Mouse (Mus musculus) heart, embryonic 15.5 days (tissue): ENCODE data around the gene Parg. TPM values are rescaled to one million over a fixed set of nuclear protein-coding genes. Genes with fewer than 3 reads are reported as not detected.

Source experiments
- ATAC-seq: fragments of 200-750 bp; cut with Nextera tagmentation; replicated peaks from 2 replicates; pipeline ENCODE4 v1.8.0; 2017; ENCODE audit warnings: low read depth, moderate TSS enrichment; ENCODE audit not compliant: insufficient number of reproducible peaks, insufficient read depth, low FRiP score
- H3K27ac ChIP-seq: fragments of 300-500 bp; sonication (generic); 2 replicates; pipeline ENCODE4 v1.5.1; 2015; ENCODE audit warnings: mild to moderate bottlenecking, inconsistent platforms
- H3K27me3 ChIP-seq: fragments of 300-500 bp; sonication (generic); 2 replicates; pipeline ENCODE4 v1.6.1; 2015; ENCODE audit warnings: inconsistent platforms
- H3K36me3 ChIP-seq: fragments of 300-500 bp; sonication (generic); 2 replicates; pipeline ENCODE4 v1.6.1; 2015; ENCODE audit warnings: mild to moderate bottlenecking, inconsistent platforms
- H3K4me1 ChIP-seq: fragments of 300-500 bp; sonication (generic); replicated peaks from 2 replicates; pipeline ENCODE4 v1.6.1; 2015; ENCODE audit warnings: inconsistent platforms
- H3K4me2 ChIP-seq: fragments of 300-500 bp; sonication (generic); 2 replicates; pipeline ENCODE4 v1.6.1; 2015; ENCODE audit warnings: inconsistent platforms, mild to moderate bottlenecking, moderate library complexity
- H3K4me3 ChIP-seq: fragments of 300-500 bp; sonication (generic); 2 replicates; pipeline ENCODE4 v1.5.1; 2015; ENCODE audit warnings: mild to moderate bottlenecking, inconsistent platforms
- H3K9ac ChIP-seq: fragments of 300-500 bp; sonication (generic); 2 replicates; pipeline ENCODE4 v1.6.1; 2015; ENCODE audit warnings: mild to moderate bottlenecking, inconsistent platforms
- H3K9me3 ChIP-seq: fragments of 300-500 bp; sonication (generic); replicated peaks from 2 replicates; pipeline ENCODE4 v1.6.1; 2016; ENCODE audit warnings: inconsistent platforms
- WGBS: fragments of 180-500 bp; shearing (Covaris S2); methylation state at CpG from one replicate; pipeline ENCODE4 v1.1.7; 2015; ENCODE audit warnings: mixed read lengths; 5-methylcytosine and 5-hydroxymethylcytosine counted together
- polyA plus RNA-seq: library from polyadenylated mRNA; unstranded; fragments of >200 nt; fragmentation: Nextera tagmentation; extraction: Ambion mirVana; gene quantifications from 2 replicates; pipeline ENCODE4 v1.2.1, GENCODE M21; 2015

Gene Parg
- polyA plus RNA-seq, result 23.6 and 26.6 TPM in 2 replicates

- no peaks in the 10 kb centered on the region for H3K27me3 ChIP-seq
- peaks cover 27% of the 10 kb centered on the region for H3K36me3 ChIP-seq
Measured at GRCm38 (mm10) chr14:32201791-32202451, at the start of gene Parg, which contains the start of gene Timm23. Parg (plus strand) TSS chr14:32201949. Timm23 (minus strand) TSS chr14:32201898.

GRCm38 (mm10) chr14:32152243-32152965 is 49.3 kb upstream of the Parg start:
- ATAC-seq, result no peak
- WGBS, result 86% methylated on average over 18 of the region's 18 CpGs
- no peak overlapping the region for H3K4me3 ChIP-seq

More at GRCm38 (mm10) chr14:32201791-32202451, at the start of gene Parg, which contains the start of gene Timm23:
- Histone ChIP-seq H3K4me3 (peak within 1 kb of the TSS; percentile 84), H3K9me3 (no peaks in the 10 kb centered on the region), H3K4me2 (peak within 1 kb of the TSS; percentile 74), H3K9ac (peak within 1 kb of the TSS; percentile 90), H3K27ac (peak within 1 kb of the TSS; percentile 83), H3K4me1 (peaks cover 25% of the 10 kb centered on the region)
- 0% methylated on average over 76 of the region's 77 CpGs for WGBS
- peak; percentile 95 for ATAC-seq

GRCm38 (mm10) chr14:32153156-32153555 is 48.6 kb upstream of the Parg start:
- Histone ChIP-seq H3K27me3 (no peaks in the 10 kb centered on the region), H3K9ac (no peak overlapping the region), H3K4me2 (no peak overlapping the region), H3K36me3 (no peaks in the 10 kb centered on the region), H3K4me1 (no peaks in the 10 kb centered on the region), H3K4me3 (no peak overlapping the region), H3K27ac (no peak overlapping the region), H3K9me3 (no peaks in the 10 kb centered on the region)
- WGBS, result 94% methylated on average over 2 of the region's 2 CpGs
- ATAC-seq, result no peak

More at GRCm38 (mm10) chr14:32152243-32152965, 49.3 kb upstream of the Parg start:
- H3K4me2 ChIP-seq, result no peak overlapping the region
- no peak overlapping the region for H3K9ac ChIP-seq
- no peaks in the 10 kb centered on the region for H3K9me3 ChIP-seq
- H3K4me1 ChIP-seq, result no peaks in the 10 kb centered on the region
- no peak overlapping the region for H3K27ac ChIP-seq
- H3K27me3 ChIP-seq, result no peaks in the 10 kb centered on the region
- H3K36me3 ChIP-seq, result no peaks in the 10 kb centered on the region

GRCm38 (mm10) chr14:32154758-32155157 is 47.0 kb upstream of the Parg start:
- Histone ChIP-seq H3K4me3 (no peak overlapping the region), H3K9ac (no peak overlapping the region), H3K36me3 (no peaks in the 10 kb centered on the region), H3K9me3 (no peaks in the 10 kb centered on the region), H3K27me3 (no peaks in the 10 kb centered on the region), H3K4me1 (peaks cover 5% of the 10 kb centered on the region; the same call in 1 of the 2 replicates), H3K27ac (no peak overlapping the region), H3K4me2 (no peak overlapping the region)
- ATAC-seq, result no peak
- WGBS, result 81% methylated on average over 6 of the region's 6 CpGs

GRCm38 (mm10) chr14:32159150-32159670 is 42.5 kb upstream of the Parg start:
- H3K36me3 ChIP-seq, result no peaks in the 10 kb centered on the region
- WGBS, result 26% methylated on average over 4 of the region's 4 CpGs
- H3K4me3 ChIP-seq, result peak overlapping the region; percentile 93
- peaks cover 28% of the 10 kb centered on the region for H3K4me1 ChIP-seq
- peak; percentile 29 for ATAC-seq
- H3K27ac ChIP-seq, result peak overlapping the region; percentile 93
- no peaks in the 10 kb centered on the region for H3K27me3 ChIP-seq
- peak overlapping the region; percentile 94 for H3K9ac ChIP-seq
- no peaks in the 10 kb centered on the region for H3K9me3 ChIP-seq
- H3K4me2 ChIP-seq, result peak overlapping the region; percentile 76

- Histone ChIP-seq H3K9me3 (no peaks in the 10 kb centered on the region), H3K4me3 (peak within 1 kb of the TSS; percentile 93), H3K4me1 (peaks cover 32% of the 10 kb centered on the region), H3K4me2 (peak within 1 kb of the TSS; percentile 76), H3K27ac (peak within 1 kb of the TSS; percentile 93), H3K27me3 (no peaks in the 10 kb centered on the region), H3K9ac (peak within 1 kb of the TSS; percentile 94), H3K36me3 (no peaks in the 10 kb centered on the region)
- peak; percentile 96 for ATAC-seq
- 0% methylated on average over 40 of the region's 40 CpGs for WGBS
Measured at GRCm38 (mm10) chr14:32159690-32160246, 42.0 kb upstream of the Parg start, which contains the start of gene Ncoa4. Ncoa4 (plus strand) TSS chr14:32159865.

- H3K9ac ChIP-seq, result peak overlapping the region; percentile 94
- H3K9me3 ChIP-seq, result no peaks in the 10 kb centered on the region
- H3K36me3 ChIP-seq, result no peaks in the 10 kb centered on the region
- H3K27ac ChIP-seq, result peak overlapping the region; percentile 93
- WGBS, result 24% methylated on average over 7 of the region's 7 CpGs
- no peaks in the 10 kb centered on the region for H3K27me3 ChIP-seq
- peaks cover 40% of the 10 kb centered on the region for H3K4me1 ChIP-seq
- H3K4me2 ChIP-seq, result peak overlapping the region; percentile 76
- ATAC-seq, result no peak
- H3K4me3 ChIP-seq, result peak overlapping the region; percentile 93
Measured at GRCm38 (mm10) chr14:32160563-32160962, 41.2 kb upstream of the Parg start.

GRCm38 (mm10) chr14:32161090-32161885 is 40.5 kb upstream of the Parg start:
- peak overlapping the region; percentile 94; the same call in 1 of the 2 replicates for H3K9ac ChIP-seq
- peaks cover 44% of the 10 kb centered on the region for H3K4me1 ChIP-seq
- H3K9me3 ChIP-seq, result no peaks in the 10 kb centered on the region
- no peak for ATAC-seq
- H3K4me3 ChIP-seq, result peak overlapping the region; percentile 93
- no peaks in the 10 kb centered on the region for H3K36me3 ChIP-seq
- H3K27ac ChIP-seq, result no peak overlapping the region
- 81% methylated on average over 12 of the region's 12 CpGs for WGBS
- H3K4me2 ChIP-seq, result peak overlapping the region; percentile 76
- no peaks in the 10 kb centered on the region for H3K27me3 ChIP-seq

GRCm38 (mm10) chr14:32162231-32162630 is 39.5 kb upstream of the Parg start:
- Histone ChIP-seq H3K4me2 (no peak overlapping the region), H3K27ac (no peak overlapping the region), H3K9ac (no peak overlapping the region), H3K27me3 (no peaks in the 10 kb centered on the region), H3K36me3 (no peaks in the 10 kb centered on the region), H3K9me3 (no peaks in the 10 kb centered on the region), H3K4me3 (no peak overlapping the region), H3K4me1 (peaks cover 47% of the 10 kb centered on the region)
- no peak for ATAC-seq
- 90% methylated on average over 5 of the region's 5 CpGs for WGBS

GRCm38 (mm10) chr14:32163203-32163888 is 38.4 kb upstream of the Parg start:
- Histone ChIP-seq H3K27me3 (no peaks in the 10 kb centered on the region), H3K9ac (no peak overlapping the region), H3K4me1 (peaks cover 55% of the 10 kb centered on the region), H3K27ac (no peak overlapping the region), H3K36me3 (no peaks in the 10 kb centered on the region), H3K4me3 (no peak overlapping the region), H3K4me2 (no peak overlapping the region), H3K9me3 (no peaks in the 10 kb centered on the region)
- no peak for ATAC-seq
- 89% methylated on average over 11 of the region's 11 CpGs for WGBS
